Mouse (Mus musculus) right cerebral cortex, postnatal 4 days (tissue): ENCODE measurements around the gene Cnot3.
"Not testable (repeated sequence)": the region's sequence is repeated elsewhere in the genome, so short reads cannot be mapped to it uniquely, and the experiment has no call there.

Experiments
- DNase-seq: peaks from one replicate; pipeline ENCODE4 v3.0.0-alpha.2; 2022

The Cnot3 gene

DNA sequence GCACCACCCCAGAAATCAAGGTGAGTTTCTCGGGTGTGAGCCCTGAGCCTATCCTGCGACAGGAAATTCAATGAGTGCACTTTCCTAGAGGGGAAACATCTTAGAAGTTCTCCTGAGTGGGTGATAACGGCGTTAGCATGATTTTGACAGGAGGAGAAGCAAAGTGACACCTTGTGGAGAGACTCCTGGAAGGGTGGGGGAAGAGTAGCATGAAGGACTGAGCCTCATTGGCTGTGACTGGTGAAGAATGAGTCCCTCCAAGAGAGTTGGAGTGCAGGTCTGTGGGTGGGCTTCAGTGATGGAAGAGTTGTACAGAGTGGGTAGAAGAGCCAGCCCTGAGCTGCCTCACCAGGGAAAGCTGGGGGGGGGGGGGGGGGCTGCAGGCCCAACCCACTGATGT, 11.9 kb downstream of the Cnot3 start:
- DNase-seq = no peak

DNA sequence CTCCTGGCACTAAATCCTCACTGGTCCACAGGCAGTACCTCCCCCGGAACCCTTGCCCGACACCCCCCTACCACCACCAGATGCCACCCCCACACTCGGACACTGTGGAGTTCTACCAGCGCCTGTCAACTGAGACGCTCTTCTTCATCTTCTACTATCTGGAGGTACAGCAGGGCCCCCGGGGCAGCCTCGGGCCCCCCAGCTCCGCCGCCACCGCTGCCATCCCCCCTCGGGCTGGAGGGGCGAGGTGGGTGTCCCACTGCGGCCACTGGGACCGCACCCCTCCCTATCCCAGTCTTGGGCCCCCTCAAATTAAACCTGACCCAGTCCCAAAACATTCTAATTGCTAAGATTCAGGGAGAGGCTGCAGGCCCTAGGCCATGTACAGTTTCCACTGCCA, 13.5 kb downstream of the Cnot3 start:
- no peak for DNase-seq

DNA sequence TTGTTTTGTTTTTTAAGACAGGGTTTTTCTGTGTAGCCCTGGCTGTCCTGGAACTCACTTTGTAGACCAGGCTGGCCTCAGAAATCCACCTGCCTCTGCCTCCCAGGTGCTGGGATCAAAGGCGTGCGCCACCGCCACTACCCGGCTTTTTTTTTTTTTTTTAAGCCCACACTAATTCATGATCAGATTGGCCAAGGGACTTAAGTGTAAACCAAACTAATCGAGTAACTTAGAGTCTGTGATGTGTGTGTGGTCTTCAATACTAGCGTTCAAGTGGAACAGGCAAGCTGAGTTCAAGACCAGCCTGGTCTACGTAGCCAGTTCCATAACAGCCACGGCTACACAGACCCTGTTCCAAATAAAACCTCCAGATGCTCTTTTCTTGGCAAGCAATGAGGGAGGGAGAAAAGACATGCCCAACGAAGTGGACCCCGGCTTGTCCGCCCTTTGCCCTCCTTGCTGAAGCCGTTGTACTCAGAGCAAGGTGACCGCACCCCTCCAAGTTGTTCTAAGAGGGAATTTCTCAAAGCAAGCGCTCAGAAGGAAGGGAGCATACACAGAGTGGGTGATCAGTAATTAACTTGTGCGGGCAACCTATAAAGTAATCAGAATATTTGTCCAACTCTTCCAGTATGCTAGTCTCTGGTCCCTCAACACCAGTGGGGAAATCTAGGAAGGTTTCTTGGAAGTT, 19.6 kb downstream of the Cnot3 start:
- no peak for DNase-seq

DNA sequence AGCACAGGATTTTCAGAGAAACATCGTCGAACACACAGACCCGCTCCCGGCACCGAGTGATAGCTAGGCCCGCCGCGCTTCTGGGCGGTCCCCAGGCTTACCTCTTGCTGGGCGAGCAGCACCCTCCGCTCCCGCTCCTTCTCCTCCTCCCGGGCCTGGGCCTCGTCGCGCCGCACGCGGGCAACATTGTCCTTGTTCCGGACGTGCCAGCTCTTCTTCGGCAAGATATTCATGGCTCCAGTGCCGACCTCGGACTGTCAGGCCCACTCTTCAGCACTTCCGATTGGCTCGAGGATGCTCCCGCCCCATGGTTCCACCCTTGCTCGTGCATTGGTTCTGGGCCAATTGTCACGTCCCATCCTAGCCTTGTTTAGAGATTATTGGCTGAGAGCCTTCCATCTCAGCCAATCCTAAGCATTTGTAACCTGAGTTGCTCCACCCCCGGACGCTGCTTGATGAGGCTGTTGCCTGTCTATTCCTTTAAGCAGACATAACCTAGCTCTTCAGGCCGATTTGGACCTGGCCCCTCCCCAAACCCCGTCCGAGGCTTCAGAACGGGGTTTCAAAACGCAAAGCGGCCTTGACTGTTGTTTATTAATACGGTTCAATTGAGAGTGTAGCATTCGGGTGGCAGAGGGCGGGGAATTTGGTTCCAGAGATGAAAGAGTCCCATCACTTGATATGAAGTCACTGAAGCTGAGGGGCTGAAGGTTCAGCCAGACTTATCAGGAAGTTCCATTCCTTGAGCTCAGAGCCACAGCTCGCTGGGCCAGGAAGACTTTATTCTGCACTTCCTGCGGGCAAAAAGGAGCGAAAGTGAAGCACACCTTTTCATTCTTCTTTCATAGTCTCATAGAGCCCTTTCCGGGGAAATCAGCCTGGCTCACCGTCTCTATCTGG, 20.4 kb downstream of the Cnot3 start, which contains the start of gene Leng1:
Gene Leng1, minus strand, starts transcription at position 626 of the 900 bp plus-strand sequence.
- DNase-seq = peak; percentile 92

DNA sequence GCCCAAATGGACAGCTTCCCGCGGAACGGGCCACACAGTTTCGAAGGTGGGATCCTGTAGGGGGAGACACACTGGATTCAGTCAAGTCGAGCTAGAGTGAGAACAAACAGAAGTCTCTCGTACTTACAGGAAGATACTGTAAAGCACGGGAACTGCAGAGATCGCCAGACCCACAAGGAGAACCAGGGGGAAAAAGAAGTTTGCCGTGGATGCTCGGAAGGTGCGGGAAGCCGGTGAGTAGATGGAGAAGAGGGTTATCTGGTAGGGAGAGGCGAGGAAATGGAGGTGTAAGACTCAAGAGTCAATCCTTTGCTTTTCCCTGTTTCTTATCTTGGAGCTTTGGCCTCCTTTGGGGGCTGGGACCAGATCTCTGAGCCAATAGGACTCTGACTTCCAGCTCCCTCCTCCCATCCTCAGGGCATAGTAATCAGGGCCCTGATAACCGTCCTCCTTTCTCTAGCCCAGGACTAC, 21.9 kb downstream of the Cnot3 start:
- DNase-seq = no peak

DNA sequence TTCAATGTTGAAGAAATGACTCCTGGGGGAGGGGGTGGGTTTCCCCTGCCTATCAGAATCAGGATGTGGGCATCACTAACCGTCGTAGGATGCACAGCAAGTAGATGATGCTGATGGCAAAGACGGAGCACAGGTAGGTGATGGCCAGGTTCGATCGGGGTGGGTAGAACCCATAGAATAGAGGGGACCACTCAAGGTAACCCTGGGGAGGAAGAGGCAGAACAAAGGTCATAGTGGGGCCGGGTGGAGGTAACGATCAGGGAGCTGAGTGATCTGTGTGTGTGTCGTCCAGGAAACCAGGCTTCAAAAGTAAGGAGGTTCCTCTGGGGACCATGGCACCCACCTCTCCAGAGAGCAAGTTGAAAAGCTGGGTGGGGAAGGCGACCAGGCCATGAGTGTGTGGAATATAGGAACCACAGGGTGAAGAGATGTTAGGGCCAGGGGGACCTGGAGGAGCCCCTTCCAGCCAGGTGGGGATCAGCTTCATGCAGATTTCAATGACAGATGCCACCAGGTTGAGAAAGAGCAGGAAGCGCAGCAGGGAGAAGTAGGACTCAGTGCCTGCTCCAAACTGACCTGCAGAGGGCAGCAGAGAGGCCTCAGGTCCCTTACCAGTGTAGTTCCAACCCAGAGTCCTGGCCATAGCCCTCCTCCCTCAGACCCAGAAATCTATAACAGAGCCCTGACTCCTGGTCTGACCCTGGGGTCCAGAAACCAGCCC, 29.6 kb downstream of the Cnot3 start:
- peak; percentile 92 for DNase-seq

DNA sequence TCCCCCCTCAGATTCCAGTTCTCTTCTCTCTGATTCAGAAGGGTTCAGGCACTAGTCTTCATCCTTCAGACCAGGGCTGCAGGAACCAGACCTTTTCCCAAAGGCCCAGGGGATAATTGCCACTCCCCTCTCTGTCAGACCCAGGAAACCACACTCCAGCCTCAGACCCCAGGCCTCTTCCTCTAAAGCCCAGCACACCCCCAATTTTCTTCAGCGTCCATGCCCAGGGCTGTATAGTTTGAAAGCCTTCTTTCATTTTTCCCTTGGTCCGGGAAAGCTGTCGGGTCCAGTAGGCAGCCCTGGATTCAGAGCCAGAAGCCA, 30.1 kb downstream of the Cnot3 start:
- DNase-seq = no peak

DNA sequence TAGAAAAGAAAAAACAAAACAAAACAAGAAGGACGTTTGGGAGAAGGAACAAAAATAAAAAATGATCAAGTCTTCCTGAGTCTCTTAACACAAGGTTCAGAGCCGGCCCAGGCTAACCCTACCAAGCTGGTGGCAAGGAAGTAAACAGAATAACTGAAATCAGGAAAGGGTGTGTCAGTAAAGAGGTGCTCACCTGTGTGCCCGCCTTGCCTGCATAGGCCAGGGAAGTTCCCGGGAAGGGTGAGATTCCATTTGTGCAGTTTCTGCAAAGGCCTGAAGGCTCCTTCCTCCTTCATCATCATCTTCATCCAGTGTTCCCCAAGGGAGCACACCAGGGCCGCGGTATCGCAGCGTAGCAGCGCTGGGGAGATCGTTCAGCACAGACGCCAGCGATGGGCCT, 31.3 kb downstream of the Cnot3 start:
- DNase-seq = no peak

DNA sequence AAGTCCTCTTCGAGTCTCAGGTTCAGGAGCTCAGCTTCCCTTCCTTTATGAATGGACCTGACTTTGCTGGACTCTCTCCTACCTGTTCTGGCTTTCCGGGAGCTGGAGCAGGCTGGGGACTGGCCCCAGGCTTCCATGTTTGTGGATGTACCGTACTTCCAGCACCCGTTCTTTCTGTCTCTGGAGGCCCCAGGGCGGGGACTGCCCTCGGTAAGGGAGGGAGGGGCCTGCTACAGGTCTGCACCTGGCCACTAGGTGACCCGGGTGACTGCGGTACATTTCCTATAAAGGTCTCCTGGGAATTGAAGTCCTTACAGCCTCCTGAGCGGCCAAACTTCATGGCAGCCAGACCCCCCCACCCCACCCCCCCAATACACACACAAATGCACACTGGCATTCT, 32.3 kb downstream of the Cnot3 start, which contains the start of gene Tmc4:
Gene Tmc4, minus strand, starts transcription at position 212 of the 400 bp plus-strand sequence.
- no peak for DNase-seq

DNA sequence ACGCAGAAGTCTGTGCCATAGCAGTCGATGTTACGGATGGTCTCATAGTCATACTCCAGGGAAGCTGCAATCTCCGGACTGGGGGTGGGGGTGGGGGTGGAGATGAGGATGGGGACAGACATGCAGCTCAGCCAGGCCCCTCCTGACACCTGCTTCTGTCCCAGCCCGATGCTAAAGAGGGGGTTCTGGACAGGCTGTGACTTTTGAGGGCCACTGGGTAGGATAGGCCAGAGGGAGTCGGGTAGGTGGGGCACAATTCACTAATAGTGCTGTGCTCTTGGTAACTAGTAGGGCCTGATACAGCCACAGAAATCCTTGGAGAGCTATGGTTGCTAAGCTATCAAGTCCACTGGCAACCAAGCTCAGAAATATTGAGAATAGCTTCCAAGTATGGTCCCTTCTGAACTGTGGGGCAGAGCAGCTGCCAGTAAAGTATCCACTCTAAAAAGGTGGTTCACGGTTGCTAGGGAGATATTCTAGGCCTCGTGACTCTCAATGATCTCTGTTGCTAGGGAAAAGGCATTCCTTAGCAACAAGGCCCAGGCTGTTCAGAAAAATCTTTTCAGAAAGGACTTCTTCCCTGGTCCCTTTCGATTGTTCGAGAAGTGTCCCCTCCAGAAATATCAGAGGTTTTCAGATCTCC, 39.0 kb downstream of the Cnot3 start:
- DNase-seq = no peak

DNA sequence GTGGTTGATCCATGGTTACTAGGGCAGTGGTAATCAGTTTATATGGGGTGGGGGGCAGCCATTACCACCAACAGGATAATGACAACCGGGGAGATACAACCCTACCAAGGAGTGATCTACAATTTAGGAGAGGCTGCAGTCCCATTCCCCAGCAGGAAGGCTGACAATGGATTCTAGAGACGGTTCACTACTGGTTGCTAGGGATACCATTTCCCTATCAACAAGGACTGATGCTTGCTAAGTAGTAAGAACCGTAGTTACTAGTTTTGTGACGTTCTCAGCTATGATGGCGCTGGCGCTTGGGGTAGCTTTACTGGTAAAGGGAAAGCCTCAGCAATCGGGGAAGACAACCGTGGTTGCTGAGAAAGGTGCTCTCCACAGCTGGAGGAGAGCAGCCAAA, 39.6 kb downstream of the Cnot3 start:
- DNase-seq = no peak

DNA sequence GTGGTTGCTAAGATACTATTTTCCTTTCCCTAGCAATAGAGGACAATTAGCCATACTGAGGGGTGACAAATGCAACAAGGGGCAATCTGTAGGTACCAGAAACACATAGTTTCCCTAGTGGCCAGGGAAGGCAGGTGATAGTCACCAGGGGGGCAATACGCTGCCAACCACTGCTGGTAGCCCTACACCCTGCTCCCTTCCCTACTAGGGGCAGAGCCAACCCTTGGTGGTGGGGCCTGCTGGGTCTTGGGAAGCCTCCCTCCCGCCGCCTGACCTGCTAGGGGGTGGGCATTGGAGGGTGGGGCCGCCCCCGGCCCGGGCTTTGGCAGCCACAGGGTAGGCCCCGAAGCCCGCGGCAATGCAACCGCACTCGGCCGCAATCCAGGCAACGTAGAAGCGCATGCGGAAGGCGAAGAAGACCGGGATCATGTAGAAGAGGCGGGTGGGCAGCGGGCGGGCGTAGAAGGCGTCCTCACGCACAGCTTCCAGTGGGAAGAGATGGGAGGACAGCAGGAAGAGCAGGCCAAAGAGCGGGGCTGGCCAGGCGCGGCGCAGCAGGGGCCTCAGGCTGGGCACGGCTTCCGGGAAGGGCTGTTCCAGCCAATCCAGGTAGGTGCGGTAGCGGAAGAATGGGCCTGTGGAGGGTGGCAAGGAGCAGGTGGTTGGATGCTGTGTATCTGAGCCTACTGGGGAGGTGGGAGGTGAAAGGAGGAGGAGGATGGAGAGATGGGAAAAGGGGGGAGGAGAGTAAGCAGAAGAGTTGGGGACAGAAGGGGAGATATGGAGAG, 40.5 kb downstream of the Cnot3 start:
- no peak for DNase-seq

DNA sequence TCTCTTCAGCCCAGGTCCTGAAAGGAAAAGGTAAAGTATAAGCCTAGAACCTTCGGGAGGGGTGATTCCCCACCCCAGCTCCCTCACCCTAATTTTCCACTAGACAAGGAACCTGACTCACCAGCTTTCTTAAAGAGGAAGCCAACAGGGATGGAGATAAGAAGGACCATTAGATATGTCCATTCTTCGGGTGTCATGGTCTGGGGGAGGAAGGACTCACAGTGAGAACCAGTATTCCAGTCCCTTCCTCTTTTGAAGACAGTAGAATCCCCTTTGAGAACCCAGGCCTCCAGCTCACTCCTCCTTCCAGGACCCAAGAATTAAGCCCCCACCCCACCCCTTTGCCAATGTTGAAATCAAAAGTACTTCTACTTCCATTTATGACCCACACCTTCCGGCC, 46.9 kb downstream of the Cnot3 start:
- no peak for DNase-seq

DNA sequence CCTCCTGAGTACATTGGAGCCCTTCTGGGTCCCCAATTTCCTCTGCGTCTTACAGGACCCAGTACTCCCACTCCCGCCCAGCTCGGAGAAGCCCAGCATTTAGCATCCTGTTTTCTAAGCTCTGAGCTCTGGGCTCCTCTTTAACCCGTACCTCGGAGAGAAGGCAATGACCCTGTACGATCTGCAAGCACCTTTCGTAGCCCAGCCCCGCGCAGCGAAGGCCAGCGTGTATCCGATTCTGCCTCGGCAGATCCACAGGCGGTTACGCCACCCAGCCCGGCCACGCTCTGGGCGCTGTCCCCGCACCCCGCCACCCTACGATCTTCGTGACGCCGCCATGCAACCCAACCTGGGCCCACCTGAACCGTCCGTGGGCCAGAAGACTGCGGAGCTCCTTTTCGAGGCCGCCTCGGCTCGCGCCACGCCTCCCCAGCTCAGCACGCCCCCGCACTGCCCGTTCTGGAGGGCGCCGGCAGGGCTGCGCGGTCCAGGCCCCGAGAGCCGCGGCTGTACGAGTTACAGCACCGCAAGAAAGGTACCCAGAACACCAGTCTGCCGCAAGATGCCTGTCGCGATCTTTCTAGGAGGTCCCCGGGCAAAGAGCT, 47.4 kb downstream of the Cnot3 start, which contains the start of gene Tsen34:
Gene Tsen34, plus strand, starts transcription at position 482 of the 605 bp plus-strand sequence.
- no peak for DNase-seq

DNA sequence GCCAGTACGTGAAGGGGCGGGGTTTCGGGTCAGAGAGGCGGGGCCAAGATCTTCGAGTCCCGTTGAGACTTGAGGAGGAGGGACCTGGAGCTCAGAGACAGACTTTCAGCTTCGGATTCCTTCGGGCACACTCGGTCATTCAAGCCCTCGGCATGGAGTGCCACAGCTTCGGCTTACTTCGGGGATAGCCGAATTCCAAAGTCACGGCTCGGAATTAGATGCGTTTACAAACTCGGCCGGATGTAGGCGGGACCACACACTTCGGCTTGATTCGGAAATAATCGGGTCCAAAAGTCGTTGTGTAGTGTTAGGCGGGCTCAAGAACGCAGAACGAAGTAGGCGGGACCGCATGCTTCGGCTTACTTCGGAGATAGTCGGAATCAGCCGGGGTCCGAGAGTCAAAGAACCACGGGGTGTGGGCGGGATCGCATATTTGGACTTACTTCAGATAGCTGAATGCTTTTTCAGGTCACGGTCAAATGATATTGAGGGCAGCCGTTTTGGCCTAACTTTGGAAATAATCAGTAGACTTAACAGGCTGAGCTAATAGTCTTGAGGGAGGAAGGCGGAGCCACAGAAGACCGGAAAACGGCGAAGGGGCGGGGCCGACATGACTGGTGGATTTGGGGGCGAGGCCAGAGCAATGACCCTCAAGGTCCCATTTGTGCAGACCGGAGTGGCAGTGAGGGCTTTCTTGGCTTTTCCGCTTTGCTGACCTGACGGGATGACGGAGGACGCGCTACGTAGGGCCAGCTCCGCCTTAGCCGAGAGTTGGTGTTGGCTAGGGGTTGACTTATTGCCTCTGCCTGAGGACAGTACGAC, 48.1 kb downstream of the Cnot3 start, which contains the start of gene Mboat7:
Gene Mboat7, minus strand, starts transcription at position 537 of the 822 bp plus-strand sequence.
- DNase-seq = peak; percentile 90

DNA sequence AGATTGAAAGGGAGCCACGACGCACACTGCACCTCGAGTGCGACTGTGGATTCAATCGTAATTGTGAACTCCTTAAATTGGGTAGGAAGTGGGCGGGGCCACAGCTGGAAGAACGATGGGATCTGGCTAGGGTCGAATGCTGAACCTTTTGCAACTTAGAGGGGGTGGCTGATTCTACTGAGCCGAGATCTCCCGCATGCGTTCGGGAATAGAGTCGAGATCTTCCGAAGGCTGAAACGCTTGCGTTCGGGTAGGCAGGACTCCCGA, 48.7 kb downstream of the Cnot3 start:
- DNase-seq = no peak

DNA sequence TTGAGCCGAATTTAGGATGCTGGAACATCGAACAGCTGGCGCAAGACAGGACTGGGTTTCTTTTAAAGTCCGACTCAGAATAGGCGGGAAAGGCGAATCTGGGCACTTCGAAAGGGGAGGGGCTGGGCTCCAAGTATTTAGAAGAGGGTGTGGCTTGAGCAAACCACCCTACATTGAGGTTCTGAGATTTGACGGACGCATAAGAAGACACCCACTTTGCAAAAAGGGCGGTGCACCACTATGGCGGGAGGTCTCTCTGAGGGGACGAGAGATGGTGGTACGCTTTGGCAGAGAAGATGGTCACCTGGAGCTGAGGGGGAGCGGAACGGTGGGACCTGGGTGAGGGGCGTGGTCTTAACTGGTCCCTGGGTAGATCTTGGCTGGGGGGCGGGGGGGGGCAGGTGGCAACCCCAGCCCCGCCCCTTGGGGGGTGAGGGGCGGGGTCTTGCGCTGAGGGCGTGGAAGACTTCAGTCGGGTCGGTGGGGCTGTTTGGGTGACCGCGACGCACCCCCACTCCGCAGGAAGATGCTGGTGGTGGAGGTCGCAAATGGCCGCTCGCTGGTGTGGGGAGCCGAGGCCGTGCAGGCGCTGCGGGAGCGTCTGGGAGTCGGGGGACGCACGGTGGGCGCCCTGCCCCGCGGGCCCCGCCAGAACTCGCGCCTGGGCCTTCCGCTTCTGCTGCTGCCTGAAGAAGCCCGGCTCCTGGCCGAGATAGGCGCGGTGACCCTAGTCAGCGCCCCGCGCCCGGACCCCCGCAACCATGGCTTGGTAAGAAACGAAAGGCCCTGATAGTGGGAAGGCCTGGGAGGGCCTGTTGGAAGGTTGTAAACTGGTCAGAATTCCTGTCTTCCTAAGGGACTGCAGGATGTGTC, 49.2 kb downstream of the Cnot3 start:
- DNase-seq = peak; percentile 53

DNA sequence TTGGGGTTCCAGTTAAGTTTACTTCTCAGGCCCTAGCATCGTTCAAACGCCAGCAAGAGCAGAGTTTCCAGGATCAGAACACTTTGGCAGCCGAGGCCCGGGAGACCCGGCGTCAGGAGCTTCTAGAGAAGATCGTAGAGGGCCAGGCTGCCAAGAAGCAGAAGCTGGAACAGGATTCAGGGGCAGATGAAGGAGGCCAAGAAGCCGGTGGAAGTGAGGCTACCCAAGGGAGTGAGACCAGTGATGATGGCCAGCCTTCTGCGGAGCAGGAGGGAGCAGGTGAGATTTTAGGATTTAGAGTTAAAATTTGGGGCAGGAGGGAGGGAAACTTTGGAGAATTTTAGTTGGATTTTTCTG, 49.9 kb downstream of the Cnot3 start:
- DNase-seq = not testable (repeated sequence)

DNA sequence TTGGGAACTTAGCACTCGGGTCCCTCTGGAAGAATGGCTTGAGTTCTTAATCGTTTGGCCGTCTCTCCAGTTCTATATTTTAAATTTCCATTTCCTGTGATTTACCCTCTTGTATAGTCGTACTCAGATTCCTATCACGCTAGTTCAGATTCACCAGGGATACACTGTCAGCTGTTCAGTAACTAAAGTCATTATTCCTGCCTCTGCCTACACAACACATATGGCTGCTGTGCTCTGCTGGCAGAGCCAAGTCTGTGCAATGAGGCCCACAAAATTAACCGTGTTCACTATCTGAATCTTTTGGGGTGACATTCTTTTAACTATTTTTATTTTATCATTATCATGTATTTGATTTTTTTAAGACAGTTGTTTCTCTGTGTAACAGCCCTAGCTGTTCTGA, 53.4 kb downstream of the Cnot3 start:
- no peak for DNase-seq
